Mouse (Mus musculus) lung, postnatal 14 days (tissue): Measurements from ENCODE around the gene Gstk1.

Experiments used
- DNase-seq: peaks from one replicate; pipeline ENCODE4 v3.0.0; 2021

Gene Gstk1

DNA sequence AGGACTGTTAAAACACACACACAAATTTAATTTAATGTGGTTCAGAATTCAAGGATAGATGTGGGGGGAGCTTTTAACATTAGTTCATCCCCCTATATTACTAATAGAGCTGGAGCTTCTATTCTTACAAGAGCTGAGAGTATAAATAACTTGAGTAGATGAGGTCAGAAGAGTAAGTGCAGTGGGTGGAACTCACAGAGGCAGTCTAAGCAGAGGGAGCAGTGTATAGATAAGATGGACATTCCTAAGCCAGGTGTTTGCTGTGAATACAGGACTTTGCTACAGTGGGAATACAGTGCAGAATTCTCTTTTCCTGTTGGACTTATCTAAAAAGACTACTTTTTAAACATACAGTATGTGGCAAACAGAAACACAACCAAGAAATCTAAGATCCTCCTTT, 25.1 kb downstream of the Gstk1 start:
- no peak for DNase-seq

DNA sequence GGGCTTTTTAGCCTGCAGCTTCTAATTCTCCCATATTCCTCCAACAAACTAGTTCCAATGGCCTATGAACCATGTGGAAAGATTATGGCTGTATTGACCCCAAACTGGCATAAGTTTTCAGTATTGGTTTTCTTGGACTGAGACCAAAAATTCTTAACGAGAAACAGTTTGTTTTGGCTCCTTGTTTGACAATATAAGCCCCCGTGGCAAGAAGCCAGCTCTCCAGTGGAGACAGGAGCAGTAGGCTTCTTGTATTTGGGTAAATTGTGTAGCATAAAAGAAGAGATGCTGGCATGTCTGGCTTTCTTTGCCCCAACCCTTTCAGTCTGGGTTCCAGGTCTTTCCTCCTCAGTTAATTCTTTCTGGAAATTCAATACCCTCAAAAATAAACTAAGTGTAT, 30.4 kb downstream of the Gstk1 start:
- DNase-seq = no peak

DNA sequence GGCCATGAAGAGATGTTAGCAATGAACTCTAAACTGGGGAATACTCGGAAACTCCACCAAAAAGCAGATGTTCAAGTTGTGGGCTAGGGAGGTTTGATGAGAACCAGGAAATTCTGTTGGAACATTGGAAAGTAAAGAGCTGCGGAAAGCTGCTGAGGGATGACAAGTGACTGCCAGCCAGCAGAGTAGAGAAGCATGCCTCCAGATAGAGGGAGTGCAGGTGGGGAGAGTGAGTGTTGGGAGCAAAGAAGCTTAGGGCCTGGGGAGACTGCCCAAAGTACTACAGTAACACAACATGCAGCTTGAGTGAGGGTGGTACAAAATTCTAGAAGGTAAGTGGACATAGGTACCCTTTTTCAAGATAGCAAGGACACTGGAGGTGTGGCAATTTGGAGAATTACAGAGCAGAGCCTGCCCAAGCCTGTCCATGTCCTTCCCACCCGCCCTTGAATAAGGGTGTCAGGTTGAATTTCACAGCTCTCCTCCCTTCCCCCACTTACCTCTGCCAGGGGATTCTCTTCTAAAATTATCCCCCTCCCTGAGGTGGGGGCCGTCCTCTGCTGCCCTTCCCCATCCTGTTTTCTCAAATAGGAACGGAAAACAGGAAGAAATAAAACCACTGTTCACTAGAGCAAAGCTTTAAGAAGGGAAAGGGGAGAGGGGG, 37.3 kb downstream of the Gstk1 start:
- DNase-seq = no peak

DNA sequence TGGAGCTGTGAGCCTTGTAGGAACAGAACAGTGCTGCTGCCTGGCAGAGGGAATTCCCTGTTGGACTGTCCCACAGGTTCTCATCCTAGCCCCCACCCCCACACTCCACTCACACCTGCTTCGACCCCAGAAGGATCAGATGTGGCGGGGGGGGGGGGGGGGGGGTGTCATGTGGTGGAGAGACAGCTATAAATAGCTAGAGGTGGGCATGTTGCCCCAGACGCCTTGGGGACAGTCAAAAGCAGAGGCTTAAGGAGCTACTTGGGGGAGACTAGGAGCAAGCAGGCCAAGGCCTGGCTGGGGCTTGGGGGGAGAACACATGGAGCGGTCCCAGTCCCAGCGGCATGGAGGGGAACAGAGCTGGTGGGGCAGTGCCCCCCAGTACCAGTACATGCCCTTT, 40.7 kb downstream of the Gstk1 start, which contains the start of gene Clcn1:
Clcn1 (plus strand) TSS at position 238 of the 400 bp plus-strand sequence.
- no peak for DNase-seq

DNA sequence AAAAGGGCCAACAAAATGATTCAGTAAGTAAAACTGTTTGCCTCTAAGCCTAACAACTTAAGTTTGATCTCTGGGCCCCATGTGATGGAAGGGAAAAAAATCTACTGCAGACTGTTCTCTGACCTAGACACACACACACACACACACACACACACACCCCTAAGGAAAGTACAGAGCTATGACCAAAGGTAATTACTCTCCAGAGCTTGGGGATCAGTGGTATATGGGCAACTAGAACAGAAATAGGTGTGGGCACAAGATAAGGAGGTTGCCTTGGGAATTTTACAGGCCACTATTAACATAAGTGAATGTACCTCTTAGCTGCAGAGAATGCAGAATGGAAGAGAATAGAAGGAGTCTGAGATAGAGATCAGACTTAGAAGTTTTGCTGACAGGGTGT, 41.8 kb downstream of the Gstk1 start:
- no peak for DNase-seq

DNA sequence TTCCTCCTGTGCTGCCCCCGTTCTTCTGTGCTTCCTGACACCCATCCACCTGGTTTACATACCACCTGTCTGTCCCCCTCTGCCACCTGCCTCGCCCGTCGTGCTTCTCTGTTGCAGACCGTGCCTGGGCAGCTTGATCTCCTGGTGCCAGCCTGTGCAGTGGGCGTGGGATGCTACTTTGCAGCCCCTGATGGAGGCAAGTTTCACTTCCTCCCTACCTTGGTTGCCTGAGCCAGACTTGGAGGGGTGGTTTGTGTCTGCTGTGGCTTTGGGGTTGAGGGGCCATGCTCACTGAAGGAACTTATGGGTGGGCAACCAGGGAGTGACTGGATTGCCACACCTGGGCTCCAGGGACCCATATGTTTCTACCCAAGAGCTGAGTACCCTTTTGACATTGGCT, 47.6 kb downstream of the Gstk1 start:
- DNase-seq = no peak

DNA sequence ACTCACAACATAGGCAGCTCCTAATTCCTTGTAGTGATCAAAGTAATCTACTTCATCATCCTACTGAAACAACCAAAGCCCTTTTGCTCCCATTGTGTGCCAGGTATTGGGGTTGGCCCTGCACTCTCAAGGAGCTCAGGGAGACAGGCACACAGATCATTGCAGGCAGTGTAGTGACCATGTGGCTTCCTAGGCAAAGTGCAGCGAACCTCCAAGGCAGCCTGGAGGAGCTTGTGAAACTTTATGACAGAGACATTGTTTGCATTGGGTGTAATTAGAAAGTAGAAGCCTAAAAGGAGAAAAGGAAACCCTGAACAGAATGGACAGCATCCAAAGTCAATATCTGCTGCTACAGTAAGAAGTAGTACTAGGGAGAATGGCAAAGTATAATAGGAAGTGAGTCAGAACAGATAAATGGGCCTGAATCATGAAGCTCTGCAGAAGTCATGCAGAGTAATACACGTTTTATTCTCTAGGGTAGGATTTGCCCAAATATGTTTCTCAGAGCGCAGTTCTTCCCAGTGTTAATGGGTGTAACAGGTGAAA, 49.9 kb downstream of the Gstk1 start:
- DNase-seq = no peak

DNA sequence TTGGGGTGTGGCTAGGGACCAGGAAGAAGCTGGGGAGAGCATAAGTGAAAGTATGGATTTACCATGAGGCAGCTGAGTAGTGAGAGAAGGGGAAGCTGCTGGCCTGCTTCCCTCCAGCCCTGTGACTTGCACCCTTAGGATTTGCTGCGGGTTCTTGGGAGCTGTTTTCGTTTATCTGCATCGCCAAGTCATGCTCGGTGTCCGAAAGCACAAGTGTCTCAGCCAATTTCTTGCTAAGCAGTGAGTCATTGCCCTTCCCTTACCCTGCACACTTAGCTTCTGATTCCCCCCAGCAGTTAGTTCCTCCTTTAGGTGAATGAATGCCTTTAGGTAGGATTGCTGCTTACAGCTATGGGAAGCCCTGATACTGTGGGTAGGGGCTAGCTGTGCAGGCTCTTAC, 53.6 kb downstream of the Gstk1 start:
- no peak for DNase-seq
